Mouse (Mus musculus) ES-Bruce4 (cell line): ENCODE results near the gene Ptgfrn.

Source experiments
- CTCF ChIP-seq: IDR thresholded peaks from one replicate; pipeline ENCODE4 v1.8.1; 2011; ENCODE audit warnings: low read depth, low read length
- EP300 ChIP-seq: IDR thresholded peaks from 2 replicates; pipeline ENCODE4 v1.6.1; 2011; ENCODE audit warnings: low read depth, low read length; ENCODE audit not compliant: insufficient read depth
- POLR2A ChIP-seq: IDR thresholded peaks from one replicate; pipeline ENCODE4 v1.8.1; 2011; ENCODE audit warnings: low read length; ENCODE audit not compliant: insufficient read depth

DNA sequence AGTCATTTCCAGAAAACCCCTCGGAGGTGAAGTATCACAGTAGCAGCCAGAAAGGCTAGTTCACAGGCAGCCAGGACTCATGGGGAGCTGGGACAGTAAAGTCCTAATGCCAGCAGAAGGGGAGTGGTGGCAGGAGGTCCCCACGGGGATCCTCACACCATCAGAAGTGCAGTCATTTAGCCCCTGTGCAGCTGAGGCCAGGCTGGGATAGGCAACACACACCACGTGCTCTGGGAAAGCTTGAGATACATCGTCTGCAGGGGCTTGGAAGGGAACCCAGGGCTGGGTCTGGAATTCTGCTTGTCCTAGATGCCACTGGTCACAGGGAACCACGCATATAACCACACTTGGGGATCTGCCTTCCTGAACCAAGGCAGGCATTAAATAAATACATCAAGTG lies 1.2 kb downstream of the Ptgfrn start:
- TF ChIP-seq CTCF (no peak), EP300 (no peak), POLR2A (no peak)
